Mouse (Mus musculus): Measurements from ENCODE around the gene Tmem242.

DNA sequence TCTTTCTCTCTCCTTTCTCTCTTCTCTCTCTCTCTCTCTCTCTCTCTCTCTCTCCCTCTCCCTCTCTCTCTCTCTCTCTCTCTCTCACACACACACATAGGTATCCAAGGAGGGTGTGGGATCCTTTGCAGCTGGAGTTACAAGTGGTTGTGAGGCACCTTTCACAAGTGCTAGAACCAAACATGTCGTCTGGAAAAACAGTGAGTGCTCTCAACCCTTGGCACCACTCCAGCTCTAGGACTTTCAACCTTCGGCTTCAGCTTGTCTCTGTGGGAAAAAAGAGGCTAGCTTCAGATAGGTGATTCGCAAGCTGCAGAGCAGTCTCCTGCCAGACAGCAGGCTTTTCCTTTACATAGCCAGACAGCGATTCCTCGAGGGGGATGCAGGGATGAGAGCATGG lies 3.7 kb upstream of the Tmem242 start:
- TF ChIP-seq POLR2A (IDR thresholded peaks at IDR 0.05; ENCODE audit: low read depth, low read length), result no peak
- TF ChIP-seq CTCF (IDR thresholded peaks at IDR 0.05; ENCODE audit: extremely low read depth, insufficient read length, insufficient replicate concordance, low read depth, low read length), result no peak

Measured in small intestine, adult 2 months (tissue).